Mouse (Mus musculus): ENCODE measurements at regions not wholly inside any gene's neighbourhood (a gene's known extent, or its start where the extent isn't known, plus 50 kb on each side); places are given as distances from the start of the nearest gene placed in this dataset.

GRCm38 (mm10) chr4:142626503-142627194 lies 387.4 kb upstream of the Kazn start:
- Histone ChIP-seq H3K4me1 (ENCODE audit: control insufficient read depth, insufficient read depth, low read length) (no peaks in the 10 kb centered on the region; the same call in 1 of the 2 replicates), H3K4me2 (ENCODE audit: low read length) (no peak overlapping the region), H3K36me3 (ENCODE audit: control insufficient read depth, insufficient read depth, low read length) (no peaks in the 10 kb centered on the region), H3K27ac (replicated peaks; ENCODE audit: low read depth, low read length) (no peak overlapping the region), H3K9me3 (ENCODE audit: control insufficient read depth, low read length) (no peaks in the 10 kb centered on the region), H3K27me3 (ENCODE audit: control insufficient read depth, insufficient read depth, low read length) (no peaks in the 10 kb centered on the region), H3K4me3 (replicated peaks; ENCODE audit: low read depth, low read length) (no peak overlapping the region), H3K9ac (replicated peaks; ENCODE audit: low read length) (no peak overlapping the region)
- ATAC-seq (ENCODE audit: low FRiP score, low TSS enrichment): no peak
- no peak for DNase-seq
- 85% methylated on average over 8 of the region's 8 CpGs for WGBS

GRCm38 (mm10) chr4:142625456-142625855 lies 386.3 kb upstream of the Kazn start:
- Histone ChIP-seq H3K4me3 (replicated peaks; ENCODE audit: low read depth, low read length) (no peak overlapping the region), H3K27me3 (ENCODE audit: control insufficient read depth, insufficient read depth, low read length) (no peaks in the 10 kb centered on the region), H3K9ac (replicated peaks; ENCODE audit: low read length) (no peak overlapping the region), H3K4me2 (ENCODE audit: low read length) (no peak overlapping the region), H3K36me3 (ENCODE audit: control insufficient read depth, insufficient read depth, low read length) (no peaks in the 10 kb centered on the region), H3K9me3 (ENCODE audit: control insufficient read depth, low read length) (no peaks in the 10 kb centered on the region), H3K27ac (replicated peaks; ENCODE audit: low read depth, low read length) (no peak overlapping the region), H3K4me1 (ENCODE audit: control insufficient read depth, insufficient read depth, low read length) (no peaks in the 10 kb centered on the region; the same call in 1 of the 2 replicates)
- WGBS: 25% methylated on average over 3 of the region's 3 CpGs
- no peak for DNase-seq
- no peak for ATAC-seq (ENCODE audit: low FRiP score, low TSS enrichment)

GRCm38 (mm10) chr4:142622151-142622861 lies 383.1 kb upstream of the Kazn start:
- H3K4me2 ChIP-seq (ENCODE audit: low read length): no peak overlapping the region
- WGBS: 29% methylated on average over 17 of the region's 17 CpGs
- H3K36me3 ChIP-seq (ENCODE audit: control insufficient read depth, insufficient read depth, low read length): no peaks in the 10 kb centered on the region
- DNase-seq (peak; percentile 32), ATAC-seq (ENCODE audit: low FRiP score, low TSS enrichment) (no peak)
- H3K27ac ChIP-seq (replicated peaks; ENCODE audit: low read depth, low read length): no peak overlapping the region
- H3K27me3 ChIP-seq (ENCODE audit: control insufficient read depth, insufficient read depth, low read length): no peaks in the 10 kb centered on the region
- H3K9ac ChIP-seq (replicated peaks; ENCODE audit: low read length): no peak overlapping the region
- H3K4me1 ChIP-seq (ENCODE audit: control insufficient read depth, insufficient read depth, low read length): no peaks in the 10 kb centered on the region; the same call in 1 of the 2 replicates
- H3K4me3 ChIP-seq (replicated peaks; ENCODE audit: low read depth, low read length): no peak overlapping the region
- H3K9me3 ChIP-seq (ENCODE audit: control insufficient read depth, low read length): no peaks in the 10 kb centered on the region

- H3K36me3 ChIP-seq (ENCODE audit: control insufficient read depth, insufficient read depth, low read length): no peaks in the 10 kb centered on the region
- H3K4me2 ChIP-seq (ENCODE audit: low read length): no peak overlapping the region
- ATAC-seq (ENCODE audit: low FRiP score, low TSS enrichment) (no peak), DNase-seq (no peak)
- H3K9me3 ChIP-seq (ENCODE audit: control insufficient read depth, low read length): no peaks in the 10 kb centered on the region
- no peak overlapping the region for H3K27ac ChIP-seq (replicated peaks; ENCODE audit: low read depth, low read length)
- no peak overlapping the region for H3K4me3 ChIP-seq (replicated peaks; ENCODE audit: low read depth, low read length)
- 69% methylated on average over 8 of the region's 8 CpGs for WGBS
- H3K27me3 ChIP-seq (ENCODE audit: control insufficient read depth, insufficient read depth, low read length): no peaks in the 10 kb centered on the region
- no peaks in the 10 kb centered on the region; the same call in 1 of the 2 replicates for H3K4me1 ChIP-seq (ENCODE audit: control insufficient read depth, insufficient read depth, low read length)
- H3K9ac ChIP-seq (replicated peaks; ENCODE audit: low read length): no peak overlapping the region
Observed at GRCm38 (mm10) chr4:142619396-142619795, 380.2 kb upstream of the Kazn start.

- H3K4me2 ChIP-seq (ENCODE audit: low read length): no peak overlapping the region
- H3K9ac ChIP-seq (replicated peaks; ENCODE audit: low read length): no peak overlapping the region
- H3K4me1 ChIP-seq (ENCODE audit: control insufficient read depth, insufficient read depth, low read length): no peaks in the 10 kb centered on the region; the same call in 1 of the 2 replicates
- no peaks in the 10 kb centered on the region for H3K36me3 ChIP-seq (ENCODE audit: control insufficient read depth, insufficient read depth, low read length)
- no peaks in the 10 kb centered on the region for H3K27me3 ChIP-seq (ENCODE audit: control insufficient read depth, insufficient read depth, low read length)
- H3K9me3 ChIP-seq (ENCODE audit: control insufficient read depth, low read length): no peaks in the 10 kb centered on the region
- WGBS: 7% methylated on average over 4 of the region's 4 CpGs
- DNase-seq (no peak), ATAC-seq (ENCODE audit: low FRiP score, low TSS enrichment) (no peak)
- no peak overlapping the region for H3K4me3 ChIP-seq (replicated peaks; ENCODE audit: low read depth, low read length)
- H3K27ac ChIP-seq (replicated peaks; ENCODE audit: low read depth, low read length): no peak overlapping the region
Observed at GRCm38 (mm10) chr4:142618770-142619169, 379.6 kb upstream of the Kazn start.

GRCm38 (mm10) chr4:142617676-142618075 lies 378.5 kb upstream of the Kazn start:
- no peak overlapping the region for H3K4me3 ChIP-seq (replicated peaks; ENCODE audit: low read depth, low read length)
- H3K36me3 ChIP-seq (ENCODE audit: control insufficient read depth, insufficient read depth, low read length): no peaks in the 10 kb centered on the region
- ATAC-seq (ENCODE audit: low FRiP score, low TSS enrichment) (no peak), DNase-seq (peak; percentile 47)
- H3K27ac ChIP-seq (replicated peaks; ENCODE audit: low read depth, low read length): no peak overlapping the region
- no peaks in the 10 kb centered on the region for H3K9me3 ChIP-seq (ENCODE audit: control insufficient read depth, low read length)
- WGBS: 66% methylated on average over 5 of the region's 5 CpGs
- no peak overlapping the region for H3K9ac ChIP-seq (replicated peaks; ENCODE audit: low read length)
- no peaks in the 10 kb centered on the region for H3K27me3 ChIP-seq (ENCODE audit: control insufficient read depth, insufficient read depth, low read length)
- no peaks in the 10 kb centered on the region; the same call in 1 of the 2 replicates for H3K4me1 ChIP-seq (ENCODE audit: control insufficient read depth, insufficient read depth, low read length)
- H3K4me2 ChIP-seq (ENCODE audit: low read length): no peak overlapping the region

GRCm38 (mm10) chr4:142616901-142617300 lies 377.7 kb upstream of the Kazn start:
- no peaks in the 10 kb centered on the region for H3K9me3 ChIP-seq (ENCODE audit: control insufficient read depth, low read length)
- H3K9ac ChIP-seq (replicated peaks; ENCODE audit: low read length): no peak overlapping the region
- H3K27me3 ChIP-seq (ENCODE audit: control insufficient read depth, insufficient read depth, low read length): no peaks in the 10 kb centered on the region
- no peak for ATAC-seq (ENCODE audit: low FRiP score, low TSS enrichment)
- no peak overlapping the region for H3K27ac ChIP-seq (replicated peaks; ENCODE audit: low read depth, low read length)
- H3K4me3 ChIP-seq (replicated peaks; ENCODE audit: low read depth, low read length): no peak overlapping the region
- no peak for DNase-seq
- no peaks in the 10 kb centered on the region for H3K36me3 ChIP-seq (ENCODE audit: control insufficient read depth, insufficient read depth, low read length)
- H3K4me2 ChIP-seq (ENCODE audit: low read length): no peak overlapping the region
- WGBS: 87% methylated on average over 7 of the region's 7 CpGs
- no peaks in the 10 kb centered on the region for H3K4me1 ChIP-seq (ENCODE audit: control insufficient read depth, insufficient read depth, low read length)

- ATAC-seq (ENCODE audit: low FRiP score, low TSS enrichment) (no peak), DNase-seq (no peak)
- 88% methylated on average over 3 of the region's 3 CpGs for WGBS
Observed at GRCm38 (mm10) chr4:142605098-142605497, 365.9 kb upstream of the Kazn start.

GRCm38 (mm10) chr4:142597214-142597613 lies 358.0 kb upstream of the Kazn start:
- H3K27ac ChIP-seq (replicated peaks; ENCODE audit: low read depth, low read length): no peak overlapping the region
- H3K9ac ChIP-seq (replicated peaks; ENCODE audit: low read length): no peak overlapping the region
- no peak for ATAC-seq (ENCODE audit: low FRiP score, low TSS enrichment)
- peaks cover 3% of the 10 kb centered on the region; the same call in 1 of the 2 replicates for H3K9me3 ChIP-seq (ENCODE audit: control insufficient read depth, low read length)
- no peaks in the 10 kb centered on the region for H3K36me3 ChIP-seq (ENCODE audit: control insufficient read depth, insufficient read depth, low read length)
- H3K4me2 ChIP-seq (ENCODE audit: low read length): no peak overlapping the region
- H3K4me3 ChIP-seq (replicated peaks; ENCODE audit: low read depth, low read length): no peak overlapping the region
- WGBS: 82% methylated on average over 4 of the region's 4 CpGs
- no peak for DNase-seq
- no peaks in the 10 kb centered on the region for H3K27me3 ChIP-seq (ENCODE audit: control insufficient read depth, insufficient read depth, low read length)
- no peaks in the 10 kb centered on the region for H3K4me1 ChIP-seq (ENCODE audit: control insufficient read depth, insufficient read depth, low read length)

More at GRCm38 (mm10) chr4:142605098-142605497, 365.9 kb upstream of the Kazn start:
- H3K4me3 ChIP-seq (replicated peaks; ENCODE audit: low read depth, low read length): no peak overlapping the region
- H3K9ac ChIP-seq (replicated peaks; ENCODE audit: low read length): no peak overlapping the region
- no peak overlapping the region for H3K4me2 ChIP-seq (ENCODE audit: low read length)
- no peaks in the 10 kb centered on the region for H3K36me3 ChIP-seq (ENCODE audit: control insufficient read depth, insufficient read depth, low read length)
- no peaks in the 10 kb centered on the region for H3K4me1 ChIP-seq (ENCODE audit: control insufficient read depth, insufficient read depth, low read length)
- H3K27ac ChIP-seq (replicated peaks; ENCODE audit: low read depth, low read length): no peak overlapping the region
- peaks cover 3% of the 10 kb centered on the region; the same call in 1 of the 2 replicates for H3K9me3 ChIP-seq (ENCODE audit: control insufficient read depth, low read length)
- H3K27me3 ChIP-seq (ENCODE audit: control insufficient read depth, insufficient read depth, low read length): no peaks in the 10 kb centered on the region
